Mouse (Mus musculus) liver, embryonic 14 days (tissue): ENCODE data around the gene Lrrtm1. TPM values are rescaled to one million over a fixed set of nuclear protein-coding genes. Genes with fewer than 3 reads are reported as not detected.

ENCODE experiments used
- polyA plus RNA-seq: library from polyadenylated mRNA; depleted of rRNA; stranded (reverse); fragments of >200 nt; gene quantifications from 2 replicates; pipeline ENCODE4 v1.2.3, GENCODE M21; 2012; rRNA removed

The Lrrtm1 gene
- polyA plus RNA-seq = 0.02 and 0.07 TPM in 2 replicates

DNA sequence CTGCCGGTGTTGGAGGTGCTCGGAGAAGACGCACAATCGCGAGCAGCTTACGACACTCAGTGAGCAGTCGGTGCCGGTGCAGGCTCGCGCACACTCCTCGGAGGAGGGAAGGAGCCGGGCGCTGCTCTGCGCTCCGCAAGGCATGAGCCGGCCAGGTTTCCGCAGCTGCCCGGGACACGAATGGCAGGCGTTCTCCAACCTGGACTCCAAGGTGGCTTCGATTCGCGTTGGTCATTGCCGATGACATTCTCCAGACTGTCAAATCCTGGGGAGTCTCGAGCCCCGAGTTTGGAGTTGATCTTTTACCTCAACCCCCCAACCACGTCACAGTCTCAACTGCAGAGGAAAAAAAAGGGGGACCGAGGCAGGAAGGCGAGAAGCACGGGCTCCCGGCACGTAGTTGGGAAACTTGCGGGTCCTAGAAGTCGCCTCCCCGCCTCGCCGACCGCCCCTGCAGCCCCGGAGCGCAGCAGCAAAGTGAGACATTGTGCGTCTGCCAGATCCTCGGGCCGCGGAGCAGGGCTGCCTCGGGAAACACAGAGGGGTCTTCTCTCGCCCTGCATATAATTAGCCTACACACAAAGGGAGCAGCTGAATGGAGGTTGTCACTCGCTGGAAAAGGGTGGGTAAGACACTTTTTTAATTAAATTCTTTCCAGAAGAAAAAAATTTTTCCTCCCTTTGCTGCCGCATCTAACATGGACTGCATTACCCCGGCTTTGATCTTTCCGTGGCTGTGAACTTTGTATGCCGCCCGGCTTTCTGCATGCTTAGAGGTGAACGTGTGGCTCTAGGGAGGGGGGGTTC lies at the start of gene Lrrtm1:
Gene Lrrtm1, plus strand, starts transcription at position 89 of the 806 bp plus-strand sequence.

